Mouse (Mus musculus) adrenal gland, adult 2 months (tissue): Measurements from ENCODE around the gene Zfp318. TPM values are rescaled to one million over a fixed set of nuclear protein-coding genes. Genes with fewer than 3 reads are reported as not detected.

Source experiments
- DNase-seq: peaks from one replicate; pipeline ENCODE4 v3.0.0; 2021
- polyA plus RNA-seq: library from polyadenylated mRNA; depleted of rRNA; stranded (reverse); fragments of >200 nt; gene quantifications from 2 replicates; pipeline ENCODE4 v1.2.3, GENCODE M21; 2012; rRNA removed
- total RNA-seq, 2 experiments: library from RNA; stranded (reverse); gene quantifications; 2 replicates each; pipeline ENCODE4 v1.2.3; 2021

The Zfp318 gene
- total and polyA plus RNA-seq, 3 experiments = 9.3 to 28.5 (median 22.0) TPM

- DNase-seq = no peak
Observed at GRCm38 (mm10) chr17:46446264-46446663, 62.7 kb downstream of the Zfp318 start.

GRCm38 (mm10) chr17:46452683-46453082 is 69.2 kb downstream of the Zfp318 start:
- no peak for DNase-seq

GRCm38 (mm10) chr17:46453302-46453948 is 69.9 kb downstream of the Zfp318 start:
- no peak for DNase-seq

GRCm38 (mm10) chr17:46453970-46454411 is 70.5 kb downstream of the Zfp318 start:
- DNase-seq = no peak

- DNase-seq = no peak
Observed at GRCm38 (mm10) chr17:46454539-46454938, 71.0 kb downstream of the Zfp318 start.

GRCm38 (mm10) chr17:46455110-46455691 is 71.7 kb downstream of the Zfp318 start:
- peak; percentile 46 for DNase-seq

GRCm38 (mm10) chr17:46457791-46458190 is 74.3 kb downstream of the Zfp318 start:
- DNase-seq = peak; percentile 59

- DNase-seq = no peak
Observed at GRCm38 (mm10) chr17:46458439-46458838, 74.9 kb downstream of the Zfp318 start.

- DNase-seq = no peak
Observed at GRCm38 (mm10) chr17:46460673-46461072, 77.1 kb downstream of the Zfp318 start.

- no peak for DNase-seq
Observed at GRCm38 (mm10) chr17:46461347-46461746, 77.8 kb downstream of the Zfp318 start.

GRCm38 (mm10) chr17:46462226-46462625 is 78.7 kb downstream of the Zfp318 start:
- DNase-seq = peak; percentile 42

- no peak for DNase-seq
Observed at GRCm38 (mm10) chr17:46467830-46468229, 84.3 kb downstream of the Zfp318 start.

Other genes with a start within 250 kb of the Zfp318 start
- gene Rsph9, start 239.5 kb upstream of the Zfp318 start, total RNA-seq = 10 to 100 TPM in 1 of 2 experiments, 1 to 10 TPM in 1; 4.6 to 13.0 TPM
- gene Rsph9, start 239.5 kb upstream of the Zfp318 start, polyA plus RNA-seq = 14.9 and 15.4 TPM in 2 replicates
- gene Mad2l1bp, start 230.2 kb upstream of the Zfp318 start, total RNA-seq = 10 to 100 TPM; 14.2 to 15.5 TPM
- 7.9 and 8.3 TPM in 2 replicates for gene Mad2l1bp, start 230.2 kb upstream of the Zfp318 start, polyA plus RNA-seq
- 10 to 100 TPM; 58.4 to 69.9 TPM for gene Gtpbp2, start 222.7 kb upstream of the Zfp318 start, total RNA-seq
- gene Gtpbp2, start 222.7 kb upstream of the Zfp318 start, polyA plus RNA-seq = 92.0 and 96.8 TPM in 2 replicates
- 10 to 100 TPM; 31.9 to 44.7 TPM for gene Polh, start 181.1 kb upstream of the Zfp318 start, total RNA-seq
- 6.8 and 9.2 TPM in 2 replicates for gene Polh, start 181.1 kb upstream of the Zfp318 start, polyA plus RNA-seq
- 10 to 100 TPM; 65.0 to 81.2 TPM for gene Xpo5, start 180.9 kb upstream of the Zfp318 start, total RNA-seq
- 25.6 and 29.3 TPM in 2 replicates for gene Xpo5, start 180.9 kb upstream of the Zfp318 start, polyA plus RNA-seq
- gene Polr1c, start 135.7 kb upstream of the Zfp318 start, total RNA-seq = 100 to 1,000 TPM in 1 of 2 experiments, 10 to 100 TPM in 1; 91.3 to 104 TPM
- gene Polr1c, start 135.7 kb upstream of the Zfp318 start, polyA plus RNA-seq = 41.5 and 45.2 TPM in 2 replicates
- gene Yipf3, start 135.7 kb upstream of the Zfp318 start, total RNA-seq = 100 to 1,000 TPM; 157 to 198 TPM
- gene Yipf3, start 135.7 kb upstream of the Zfp318 start, polyA plus RNA-seq = 387 and 511 TPM in 2 replicates
- 1 to 10 TPM; 4.1 to 5.6 TPM for gene Lrrc73, start 130.2 kb upstream of the Zfp318 start, total RNA-seq
- 13.8 and 15.5 TPM in 2 replicates for gene Lrrc73, start 130.2 kb upstream of the Zfp318 start, polyA plus RNA-seq
- 10 to 100 TPM; 44.8 to 51.4 TPM for gene Tjap1, start 100.7 kb upstream of the Zfp318 start, total RNA-seq
- 85.3 and 98.6 TPM in 2 replicates for gene Tjap1, start 100.7 kb upstream of the Zfp318 start, polyA plus RNA-seq
- gene Dlk2, start 86.3 kb upstream of the Zfp318 start, total RNA-seq = under 1 TPM in 1 of 2 experiments, not detected in 1; 0.29 TPM
- 0.22 and 0.62 TPM in 2 replicates for gene Dlk2, start 86.3 kb upstream of the Zfp318 start, polyA plus RNA-seq
- gene Abcc10, start 55.4 kb upstream of the Zfp318 start, total RNA-seq = 1 to 10 TPM; 7.3 to 7.4 TPM
- gene Abcc10, start 55.4 kb upstream of the Zfp318 start, polyA plus RNA-seq = 35.4 and 36.4 TPM in 2 replicates
- gene Crip3, start 45.2 kb downstream of the Zfp318 start, total RNA-seq = under 1 TPM; 0.38 to 0.69 TPM
- gene Crip3, start 45.2 kb downstream of the Zfp318 start, polyA plus RNA-seq = 0.82 and 1.4 TPM in 2 replicates
- gene Slc22a7, start 54.7 kb downstream of the Zfp318 start, total RNA-seq = under 1 TPM in 1 of 2 experiments, not detected in 1; 0.37 TPM
- gene Slc22a7, start 54.7 kb downstream of the Zfp318 start, polyA plus RNA-seq = 0.06 TPM in 1 of 2 replicates, not detected in the other
- under 1 TPM; 0.52 to 0.69 TPM for gene Ttbk1, start 103.9 kb downstream of the Zfp318 start, total RNA-seq
- 0.53 and 0.70 TPM in 2 replicates for gene Ttbk1, start 103.9 kb downstream of the Zfp318 start, polyA plus RNA-seq
- 1 to 10 TPM; 3.7 to 6.1 TPM for gene Dnph1, start 113.0 kb downstream of the Zfp318 start, total RNA-seq
- gene Dnph1, start 113.0 kb downstream of the Zfp318 start, polyA plus RNA-seq = 3.6 and 3.7 TPM in 2 replicates
- 10 to 100 TPM; 20.0 to 23.1 TPM for gene Cul9, start 162.7 kb downstream of the Zfp318 start, total RNA-seq
- gene Cul9, start 162.7 kb downstream of the Zfp318 start, polyA plus RNA-seq = 42.3 and 48.0 TPM in 2 replicates
- 10 to 100 TPM; 35.6 to 45.2 TPM for gene Srf, start 172.4 kb downstream of the Zfp318 start, total RNA-seq
- gene Srf, start 172.4 kb downstream of the Zfp318 start, polyA plus RNA-seq = 178 and 199 TPM in 2 replicates
- 1 to 10 TPM; 4.6 to 8.0 TPM for gene Ptk7, start 245.8 kb downstream of the Zfp318 start, total RNA-seq
- 8.6 and 9.2 TPM in 2 replicates for gene Ptk7, start 245.8 kb downstream of the Zfp318 start, polyA plus RNA-seq